ENCODE assay signal across 11 mouse cellular contexts in genomic region chr1:59070867-59071266, GRCm38 (mm10). TPM values are rescaled to one million over a fixed set of nuclear protein-coding genes. Genes with fewer than 3 reads are reported as not detected.
DNase-seq lines count a peak whose midpoint lies in the region; ATAC-seq lines count a peak whose summit lies in the region.
"Had no signal": no experiment of that assay in that cellular context is flagged by ENCODE, and none has a peak within 500 bp of the region (broad histone marks: within the 10 kb centered on the region; RNA-seq: fewer than 3 reads in every experiment).

No protein-coding gene starts in this region.

- H3K27ac ChIP-seq in kidney, embryonic 14.5 days (ENCODE audit: low read depth, low read length) = no peak overlapping the region
- H3K27ac ChIP-seq in midbrain, embryonic 11.5 days (ENCODE audit: low read depth, low read length) = no peak overlapping the region
- H3K27ac ChIP-seq: heart, embryonic 15.5 days had no signal

- ATAC-seq in kidney, embryonic 14.5 days (ENCODE audit: low FRiP score, low TSS enrichment) = no peak
- no peak for ATAC-seq in midbrain, embryonic 11.5 days (ENCODE audit: low FRiP score)

- H3K4me1 ChIP-seq in kidney, embryonic 14.5 days (ENCODE audit: control insufficient read depth, insufficient read depth, low read length) = no peaks in the 10 kb centered on the region
- H3K4me1 ChIP-seq in midbrain, embryonic 11.5 days (ENCODE audit: control insufficient read depth, insufficient read depth, low read length) = no peaks in the 10 kb centered on the region
- H3K4me1 ChIP-seq: heart, embryonic 15.5 days had no signal

- no peaks in the 10 kb centered on the region for H3K9me3 ChIP-seq in kidney, embryonic 14.5 days (ENCODE audit: control insufficient read depth, low read length)
- no peaks in the 10 kb centered on the region for H3K9me3 ChIP-seq in midbrain, embryonic 11.5 days (ENCODE audit: control insufficient read depth, low read length)
- H3K9me3 ChIP-seq: heart, embryonic 15.5 days had no signal

- no peak overlapping the region for H3K9ac ChIP-seq in kidney, embryonic 14.5 days (ENCODE audit: low read depth, low read length)
- no peak overlapping the region for H3K9ac ChIP-seq in midbrain, embryonic 11.5 days (ENCODE audit: low read length)
- H3K9ac ChIP-seq: heart, embryonic 15.5 days had no signal

- DNase-seq in kidney, adult 11 months = peak; percentile 15
- DNase-seq in ES-CJ7 (ENCODE audit: low read depth, low spot score) = peak; percentile 88
- DNase-seq in kidney, adult 9 months = peak; percentile 54
- DNase-seq in thymus, adult 18-20 months = peak; percentile 8 to 14
- DNase-seq in midbrain, embryonic 11.5 days (ENCODE audit: low spot score, missing footprints) = no peak
- no peak for DNase-seq in adrenal gland, postnatal 10 days
- no peak for DNase-seq in spleen, postnatal 4 days (ENCODE audit: low spot score in 2 of 2)
- DNase-seq: right cerebral cortex, postnatal 14 days had no signal

- no peaks in the 10 kb centered on the region for H3K27me3 ChIP-seq in kidney, embryonic 14.5 days (ENCODE audit: control insufficient read depth, insufficient read depth, low read length)
- no peaks in the 10 kb centered on the region for H3K27me3 ChIP-seq in midbrain, embryonic 11.5 days (ENCODE audit: control insufficient read depth, insufficient read depth, low read length)
- H3K27me3 ChIP-seq: heart, embryonic 15.5 days had no signal

- no peak overlapping the region for H3K4me3 ChIP-seq in kidney, embryonic 14.5 days (ENCODE audit: low read length)
- no peak overlapping the region for H3K4me3 ChIP-seq in midbrain, embryonic 11.5 days (ENCODE audit: low read depth, low read length)
- H3K4me3 ChIP-seq: heart, embryonic 15.5 days had no signal

- H3K36me3 ChIP-seq in kidney, embryonic 14.5 days (ENCODE audit: control insufficient read depth, insufficient read depth, low read length) = no peaks in the 10 kb centered on the region
- H3K36me3 ChIP-seq in midbrain, embryonic 11.5 days (ENCODE audit: control insufficient read depth, insufficient read depth, low read length) = no peaks in the 10 kb centered on the region
- H3K36me3 ChIP-seq: heart, embryonic 15.5 days had no signal

- H3K4me2 ChIP-seq in kidney, embryonic 14.5 days (replicated peaks; ENCODE audit: low read depth, low read length) = no peak overlapping the region
- no peak overlapping the region for H3K4me2 ChIP-seq in midbrain, embryonic 11.5 days
- H3K4me2 ChIP-seq: heart, embryonic 15.5 days had no signal

- WGBS in kidney, embryonic 14.5 days = 34% methylated on average over 3 of the region's 3 CpGs
- 35% methylated on average over 3 of the region's 3 CpGs for WGBS in midbrain, embryonic 11.5 days

RNA-seq across cellular contexts. Expression of gene C2cd6, which starts 23.8 kb away (rescaled TPM):
- polyA plus RNA-seq in kidney, embryonic 14.5 days (2014; fragmentation: Nextera tagmentation; extraction: Ambion mirVana) = not detected in 2 replicates
- not detected in 2 replicates for polyA plus RNA-seq in midbrain, embryonic 11.5 days (2014; fragmentation: Nextera tagmentation; extraction: Ambion mirVana)
- total RNA-seq in adrenal gland, postnatal 10 days (2021) = not detected
- total RNA-seq: left cerebral cortex, postnatal 36 days had no signal
- polyA plus RNA-seq: heart, embryonic 15.5 days had no signal

RNA-seq across cellular contexts. Expression of gene Tmem237, which starts 49.3 kb away (rescaled TPM):
- 49.9 and 53.8 TPM in 2 replicates for polyA plus RNA-seq in kidney, embryonic 14.5 days (2014; fragmentation: Nextera tagmentation; extraction: Ambion mirVana)
- 59.4 and 59.6 TPM in 2 replicates for polyA plus RNA-seq in midbrain, embryonic 11.5 days (2014; fragmentation: Nextera tagmentation; extraction: Ambion mirVana)
- total RNA-seq in adrenal gland, postnatal 10 days (2021) = 10 to 100 TPM; 15.2 to 15.3 TPM

Comparison
In these comparisons a context has a peak if more than half of its experiments do, and no peak if none do; other contexts are left out.
1. DNase-seq: peak in kidney, adult 11 months (single experiment), ES-CJ7 (single experiment), kidney, adult 9 months (single experiment) and thymus, adult 18-20 months (2 of 2); none in midbrain, embryonic 11.5 days (single experiment), adrenal gland, postnatal 10 days (single experiment) and spleen, postnatal 4 days (0 of 2).